Mouse (Mus musculus) c-Kit-positive CD71-positive TER-119-positive erythroid progenitor cells, embryonic 14.5 days (primary cell): ENCODE measurements around the gene Spred3.
"Not testable (repeated sequence)": the region's sequence is repeated elsewhere in the genome, so short reads cannot be mapped to it uniquely, and the experiment has no call there.

Source experiments
- DNase-seq: peaks from one replicate; pipeline ENCODE4 v3.0.0-alpha.2; 2013; ENCODE audit warnings: low spot score

The Spred3 gene

GRCm38 (mm10) chr7:29170066-29170754 is at the start of gene Spred3, which contains the start of gene Ggn:
Gene Spred3, minus strand, starts transcription at chr7:29170411.
Gene Ggn, plus strand, starts transcription at chr7:29170210.
- DNase-seq = peak; percentile 77

- DNase-seq = no peak
Measured at GRCm38 (mm10) chr7:29214846-29215245, 44.6 kb upstream of the Spred3 start.

- DNase-seq = no peak
Measured at GRCm38 (mm10) chr7:29214236-29214635, 44.0 kb upstream of the Spred3 start.

- DNase-seq = no peak
Measured at GRCm38 (mm10) chr7:29213675-29214082, 43.5 kb upstream of the Spred3 start, which contains the start of gene Catsperg1. Gene Catsperg1, minus strand, starts transcription at chr7:29214035.

- DNase-seq = not testable (repeated sequence)
Measured at GRCm38 (mm10) chr7:29212775-29213560, 42.8 kb upstream of the Spred3 start.

GRCm38 (mm10) chr7:29212199-29212765 is 42.1 kb upstream of the Spred3 start:
- peak; percentile 27 for DNase-seq

GRCm38 (mm10) chr7:29211415-29212198 is 41.4 kb upstream of the Spred3 start:
- peak; percentile 81 for DNase-seq

- DNase-seq = peak; percentile 40
Measured at GRCm38 (mm10) chr7:29211013-29211412, 40.8 kb upstream of the Spred3 start.

- DNase-seq = no peak
Measured at GRCm38 (mm10) chr7:29202577-29202976, 32.4 kb upstream of the Spred3 start.

GRCm38 (mm10) chr7:29194230-29194629 is 24.0 kb upstream of the Spred3 start:
- not testable (repeated sequence) for DNase-seq

- not testable (repeated sequence) for DNase-seq
Measured at GRCm38 (mm10) chr7:29181323-29181722, 11.1 kb upstream of the Spred3 start.

GRCm38 (mm10) chr7:29180854-29181236 is 10.6 kb upstream of the Spred3 start:
- DNase-seq = no peak

- DNase-seq = peak; percentile 95
Measured at GRCm38 (mm10) chr7:29180077-29180853, 10.1 kb upstream of the Spred3 start, which contains the start of gene Psmd8. Gene Psmd8, minus strand, starts transcription at chr7:29180701.

- DNase-seq = peak; percentile 34
Measured at GRCm38 (mm10) chr7:29179323-29179722, 9.1 kb upstream of the Spred3 start.

- DNase-seq = peak; percentile 26
Measured at GRCm38 (mm10) chr7:29178106-29178505, 7.9 kb upstream of the Spred3 start.

GRCm38 (mm10) chr7:29172390-29173016 is 2.3 kb upstream of the Spred3 start:
- DNase-seq = no peak

GRCm38 (mm10) chr7:29171562-29172097 is 1.4 kb upstream of the Spred3 start:
- DNase-seq = no peak

- DNase-seq = peak; percentile 26
Measured at GRCm38 (mm10) chr7:29170755-29171561, 747 bp upstream of the Spred3 start.
